Mouse (Mus musculus) gonadal fat pad, adult 2 months (tissue): ENCODE data around the gene Cplane1. TPM values are rescaled to one million over a fixed set of nuclear protein-coding genes. Genes with fewer than 3 reads are reported as not detected.
"Not testable (repeated sequence)": the region's sequence is repeated elsewhere in the genome, so short reads cannot be mapped to it uniquely, and the experiment has no call there.

Experiments
- DNase-seq: peaks from one replicate; pipeline ENCODE4 v3.0.0-alpha.2; 2012; ENCODE audit warnings: low read depth
- polyA plus RNA-seq: library from polyadenylated mRNA; depleted of rRNA; stranded (reverse); fragments of >200 nt; gene quantifications from 2 replicates; pipeline ENCODE4 v1.2.3, GENCODE M21; 2012; rRNA removed

Cplane1 gene
- polyA plus RNA-seq: 3.2 and 3.8 TPM in 2 replicates

DNA sequence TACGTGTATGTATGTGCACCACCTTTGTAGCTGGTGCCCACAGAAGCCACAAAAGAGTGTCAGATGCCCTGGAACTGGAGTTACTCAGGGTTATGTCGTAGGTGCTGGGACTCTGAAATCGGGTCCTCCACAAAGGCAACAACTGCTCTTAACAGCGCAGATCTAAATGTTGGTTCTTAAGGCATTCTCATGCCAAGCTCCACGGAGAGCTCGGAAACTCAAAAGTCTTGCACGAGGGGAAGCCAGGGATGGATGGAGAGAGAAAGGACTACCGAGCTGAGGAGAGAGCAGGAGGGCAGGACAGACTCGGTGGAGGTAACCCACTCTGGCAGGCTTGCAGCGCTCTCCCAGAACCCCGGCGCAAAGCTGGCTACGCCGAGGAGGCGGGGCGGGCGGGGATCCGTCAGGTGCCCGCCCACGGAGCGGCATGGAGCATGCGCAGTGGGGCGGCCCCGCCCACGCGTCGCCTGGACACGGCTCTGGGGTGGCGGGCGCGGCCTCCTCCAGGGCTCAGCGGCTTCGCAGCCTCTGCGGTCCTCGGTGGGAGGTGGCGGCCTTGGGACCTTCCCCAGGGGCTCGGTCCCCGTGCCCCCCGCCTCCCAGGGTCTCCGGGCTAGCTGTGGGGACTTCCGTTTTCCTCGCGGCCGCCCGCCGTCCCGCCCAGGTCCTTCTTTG is at the start of gene Cplane1:
Cplane1 (plus strand) TSS at position 516 of the 675 bp plus-strand sequence.
- DNase-seq: no peak

DNA sequence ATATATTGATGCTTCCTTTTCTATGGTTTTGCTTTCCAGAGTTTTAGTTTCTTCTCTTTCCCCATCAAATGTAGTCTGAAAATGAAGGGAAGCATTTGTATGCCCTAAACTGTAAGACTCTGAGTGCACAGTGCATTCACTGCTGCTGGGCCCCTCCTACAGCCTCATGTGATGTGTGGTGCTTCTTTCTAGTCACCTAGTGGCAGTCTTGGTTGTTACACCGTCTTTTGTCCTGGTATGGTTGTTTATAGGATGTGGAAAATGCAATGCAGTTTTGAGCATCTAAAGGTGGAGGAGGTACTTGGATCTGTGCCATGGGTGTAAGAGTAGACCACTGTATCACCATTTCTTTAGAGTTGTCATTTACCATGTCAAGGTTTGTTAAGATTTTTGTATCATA is 39.6 kb upstream of the Cplane1 start:
- DNase-seq: no peak

GRCm38 (mm10) chr15:8131268-8131667 is 37.6 kb upstream of the Cplane1 start:
- DNase-seq: no peak

- DNase-seq: no peak
Measured at GRCm38 (mm10) chr15:8131761-8132160, 37.1 kb upstream of the Cplane1 start.

- no peak for DNase-seq
Measured at GRCm38 (mm10) chr15:8135606-8136005, 33.3 kb upstream of the Cplane1 start.

DNA sequence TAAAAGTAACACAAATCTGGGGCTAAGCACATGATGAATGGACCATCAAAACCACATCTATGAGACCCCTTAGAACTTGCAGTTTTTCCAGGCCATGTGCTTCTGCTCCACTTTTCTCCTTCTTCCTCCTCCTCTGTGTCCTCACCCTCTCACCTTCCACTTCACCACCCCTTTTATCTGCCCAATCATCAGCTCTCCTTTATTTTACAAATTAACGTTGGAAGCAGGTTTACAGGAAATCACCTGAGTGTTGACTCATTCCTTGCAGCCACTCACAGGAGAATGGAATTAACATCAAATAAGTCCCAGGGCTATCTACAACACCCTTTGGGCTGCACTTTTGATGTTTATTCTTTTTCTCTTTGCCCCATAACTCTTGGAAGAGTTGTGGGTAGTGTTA is 7.1 kb upstream of the Cplane1 start:
- DNase-seq: no peak

DNA sequence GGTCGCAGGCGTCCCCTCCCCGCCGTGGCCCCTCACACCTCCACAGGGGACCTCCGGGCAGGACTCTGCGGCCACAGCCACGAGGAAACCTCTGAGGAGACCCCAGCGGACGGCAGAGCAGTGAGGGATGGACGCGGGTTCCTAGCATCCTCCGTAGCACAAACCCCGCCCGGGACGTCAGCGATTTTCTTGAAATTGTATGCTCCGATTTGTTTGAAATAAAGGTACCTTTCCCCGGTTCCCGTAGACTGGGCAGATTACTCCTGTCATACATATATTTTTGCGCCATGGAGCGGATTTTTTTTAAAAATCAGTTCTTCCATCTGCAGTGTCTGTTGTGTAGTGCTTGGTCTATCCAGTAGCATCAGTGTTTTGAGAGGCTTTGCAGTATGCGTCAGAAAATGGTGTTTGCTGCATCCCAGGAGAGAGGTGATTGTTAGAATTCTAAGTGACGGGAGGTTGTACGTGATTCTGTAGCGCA is 400 bp downstream of the Cplane1 start:
- DNase-seq: no peak

- DNase-seq: no peak
Measured at GRCm38 (mm10) chr15:8189563-8189962, 20.7 kb downstream of the Cplane1 start.

DNA sequence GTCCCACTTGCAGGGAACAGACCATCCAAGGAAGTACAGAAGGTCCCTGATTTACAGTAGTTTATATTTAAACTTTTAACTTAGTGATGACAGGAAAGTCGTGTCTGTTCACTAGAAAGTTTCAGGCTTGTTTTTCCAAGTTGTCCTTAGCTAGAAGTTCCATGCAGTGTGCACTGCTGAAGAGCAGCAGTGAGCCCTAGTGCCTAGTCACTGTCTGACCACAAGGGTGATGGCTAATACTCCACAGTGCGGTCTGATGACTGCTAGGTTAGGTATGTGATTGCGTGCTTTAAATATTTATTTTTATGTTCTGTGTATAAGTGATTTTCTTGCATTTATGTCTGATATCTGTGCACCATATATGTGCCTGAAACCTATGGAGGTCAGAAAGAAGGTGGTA is 21.5 kb downstream of the Cplane1 start:
- no peak for DNase-seq

DNA sequence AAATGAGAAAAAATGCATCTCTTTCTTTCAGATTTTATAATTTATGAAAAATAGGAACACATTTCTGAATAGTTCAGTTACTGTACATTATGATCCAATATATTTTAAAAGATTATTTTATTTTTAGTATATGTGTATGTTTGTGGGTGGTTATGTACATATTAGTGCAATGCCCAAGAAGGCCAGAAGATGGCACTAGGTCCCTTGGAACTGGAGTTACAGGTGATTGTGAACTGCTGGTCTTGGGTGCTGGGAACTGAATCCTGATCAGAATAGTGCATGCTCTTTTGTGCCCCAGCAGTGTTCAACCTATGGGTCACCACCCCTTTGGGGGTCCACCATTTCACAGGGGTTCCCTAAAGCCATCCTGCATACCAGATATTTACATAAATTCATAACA is 31.4 kb downstream of the Cplane1 start:
- no peak for DNase-seq

- no peak for DNase-seq
Measured at GRCm38 (mm10) chr15:8208362-8208761, 39.5 kb downstream of the Cplane1 start.

DNA sequence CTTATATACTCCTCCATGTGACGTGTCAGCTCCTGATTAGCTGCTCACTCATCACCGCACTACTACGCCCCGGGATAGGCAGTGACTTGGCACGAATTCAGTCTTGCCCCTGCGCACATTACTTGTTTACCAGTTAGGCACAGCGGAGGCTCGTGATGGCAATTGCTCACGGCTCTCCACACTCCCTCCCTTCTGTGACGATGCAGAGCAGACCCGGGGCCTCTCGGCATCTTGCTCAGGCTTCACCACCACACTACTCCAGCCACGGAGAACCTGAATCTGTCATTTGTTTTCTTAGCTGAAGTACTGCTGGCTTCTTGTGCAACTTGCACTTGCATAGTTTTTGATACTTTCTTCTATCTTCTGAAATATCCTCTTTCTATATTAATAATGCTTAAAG is 45.9 kb downstream of the Cplane1 start:
- no peak for DNase-seq

DNA sequence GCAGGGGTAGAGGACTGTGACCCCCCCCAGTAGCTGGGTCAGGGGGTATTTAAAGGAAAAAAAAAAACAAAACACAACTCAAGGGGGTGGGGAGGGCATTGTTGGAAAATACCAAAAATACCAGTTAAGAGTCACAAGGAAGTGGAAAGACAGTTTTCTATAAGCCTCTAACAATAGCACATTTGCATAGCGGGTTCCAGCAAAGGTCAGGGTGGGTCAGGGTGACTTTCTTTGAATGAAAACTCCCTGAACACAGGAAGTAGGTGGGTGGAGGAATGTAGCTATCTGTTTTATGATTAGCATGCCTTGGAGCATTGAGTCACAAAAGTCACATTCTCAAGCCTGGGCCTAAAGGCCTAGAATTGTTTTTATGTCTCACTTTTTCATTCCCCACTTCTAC is 65.3 kb downstream of the Cplane1 start:
- not testable (repeated sequence) for DNase-seq

DNA sequence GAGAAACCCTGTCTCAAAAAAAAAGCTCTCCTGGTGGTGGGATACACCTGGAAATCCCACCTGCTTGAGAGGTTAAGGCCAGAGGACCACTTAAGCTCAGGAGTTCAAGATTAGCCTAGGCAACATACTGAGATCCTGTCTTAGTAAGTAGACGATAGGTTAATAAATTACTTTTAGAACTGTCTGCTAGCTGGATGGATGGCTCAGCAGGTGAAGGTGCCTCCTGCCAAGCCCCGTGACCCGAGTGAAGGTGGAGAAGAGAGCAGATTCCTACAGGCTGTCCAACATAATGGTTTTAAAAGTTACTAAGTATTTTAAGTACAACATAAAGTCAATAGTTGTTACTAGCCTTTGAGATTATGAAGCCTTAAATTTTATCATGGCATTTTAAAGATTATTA is 97.0 kb downstream of the Cplane1 start:
- DNase-seq: no peak

GRCm38 (mm10) chr15:8267211-8267610 is 98.3 kb downstream of the Cplane1 start:
- no peak for DNase-seq

- DNase-seq: no peak
Measured at GRCm38 (mm10) chr15:8268231-8268630, 99.3 kb downstream of the Cplane1 start.

DNA sequence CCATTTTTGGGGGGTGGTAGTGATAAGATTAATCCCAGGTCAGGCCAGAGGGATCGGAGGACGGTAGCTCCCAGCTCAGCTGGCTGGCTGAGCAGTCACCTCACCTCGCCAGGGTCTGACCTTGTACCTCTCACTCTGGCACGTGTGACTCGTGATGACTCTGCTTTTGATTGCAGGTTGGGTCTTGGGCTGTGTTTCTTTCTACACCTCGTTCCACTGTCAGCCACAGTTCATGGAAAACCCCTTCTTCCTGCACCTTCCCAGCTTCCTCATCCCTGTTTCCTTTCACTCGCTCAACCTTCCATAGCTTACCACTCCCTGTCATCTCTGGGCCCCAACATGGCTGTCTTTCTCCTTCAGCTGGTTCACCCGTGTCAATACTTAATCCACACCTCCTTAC is 103.0 kb downstream of the Cplane1 start:
- DNase-seq: no peak

DNA sequence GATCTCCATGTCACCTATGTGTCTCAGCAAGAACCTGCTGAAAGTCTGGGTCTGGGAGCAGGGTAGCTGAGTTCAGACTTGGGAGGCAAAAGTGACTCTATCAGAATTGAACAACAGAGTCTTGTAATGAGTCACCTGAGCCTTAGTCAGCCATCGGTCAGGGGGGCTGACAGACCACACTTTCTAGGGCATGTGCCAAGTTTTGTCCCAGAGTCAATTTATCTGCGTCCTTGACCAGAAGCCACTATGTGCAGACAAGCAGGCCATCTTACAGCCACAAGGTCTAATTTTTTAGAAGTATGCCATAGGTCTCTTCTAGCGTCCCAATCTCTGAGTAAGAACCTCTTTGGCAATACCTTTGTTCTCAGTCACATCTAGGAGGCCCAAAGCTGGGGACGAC is 109.0 kb downstream of the Cplane1 start:
- not testable (repeated sequence) for DNase-seq

DNA sequence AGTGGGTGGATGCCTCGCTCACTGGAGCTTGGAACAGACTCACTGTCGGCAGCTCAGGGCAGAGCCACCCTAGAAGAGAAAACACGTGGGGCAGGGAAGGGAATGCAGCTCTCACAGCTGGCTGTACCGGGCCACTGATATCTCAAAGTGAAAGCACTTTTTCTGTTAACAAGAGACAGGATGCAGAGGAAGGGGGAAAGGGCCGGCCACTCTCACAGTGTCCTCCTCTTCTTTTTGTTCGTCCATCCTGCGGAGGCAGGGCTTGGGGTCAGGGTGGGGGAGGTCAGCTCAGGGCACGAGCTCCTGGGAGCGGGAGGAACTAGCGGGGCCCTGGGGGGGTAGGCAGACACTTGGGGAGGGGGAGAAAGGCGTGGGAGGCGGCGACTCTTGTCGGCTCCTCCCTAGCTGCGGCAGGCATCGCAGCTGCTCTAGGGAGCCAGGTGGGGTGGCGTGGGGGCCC is 110.4 kb downstream of the Cplane1 start:
- DNase-seq: no peak

DNA sequence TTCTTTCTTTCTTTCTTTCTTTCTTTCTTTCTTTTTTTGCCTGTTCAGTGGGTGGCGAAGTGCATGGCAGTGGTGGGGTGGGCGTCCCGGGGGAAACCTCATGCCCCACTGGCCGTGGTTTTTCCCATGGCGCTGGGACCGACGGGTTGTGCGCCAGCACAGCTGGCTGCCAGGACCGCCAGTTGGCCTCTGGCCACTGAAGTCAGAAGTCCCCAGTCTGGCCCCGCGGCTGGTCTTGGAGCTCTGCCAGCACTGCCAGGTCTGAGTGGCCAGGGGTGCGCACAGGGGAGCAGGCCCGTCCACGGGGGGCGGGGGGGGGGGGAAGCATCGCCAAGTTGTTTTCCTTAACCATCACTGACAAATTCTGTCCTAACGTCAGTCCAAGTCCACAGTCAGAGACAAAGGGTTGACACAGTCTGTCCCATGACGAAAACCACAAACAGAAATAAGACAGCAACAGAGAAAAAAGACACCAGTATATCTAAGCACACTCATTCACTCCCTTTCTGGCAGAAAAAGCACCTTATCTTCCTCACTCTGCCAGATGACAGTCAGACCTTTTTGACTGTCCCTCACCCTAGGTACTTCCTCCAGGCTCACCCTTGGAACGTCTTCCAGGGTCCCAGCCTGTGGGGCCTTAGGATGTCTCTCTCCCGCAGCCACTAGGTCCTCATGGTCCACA is 111.2 kb downstream of the Cplane1 start:
- no peak for DNase-seq

GRCm38 (mm10) chr15:8281701-8282100 is 112.8 kb downstream of the Cplane1 start:
- DNase-seq: no peak

DNA sequence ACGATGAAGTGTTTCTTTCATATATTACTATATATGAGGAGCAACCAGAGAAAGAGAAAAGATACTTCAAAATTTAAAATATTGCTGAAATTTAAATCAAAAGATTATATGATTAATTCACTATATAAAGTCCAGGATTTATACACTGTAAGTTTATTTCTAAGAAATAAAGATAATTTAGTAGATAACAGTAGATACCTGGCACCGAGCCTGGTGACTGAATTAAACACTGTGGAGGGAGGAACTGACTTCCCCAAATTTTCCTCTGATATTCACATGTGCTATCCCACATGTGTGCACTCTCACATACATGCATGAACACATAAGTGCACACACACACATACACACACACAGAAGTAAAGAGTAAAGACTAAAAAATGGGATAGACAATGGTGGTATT is 113.2 kb downstream of the Cplane1 start:
- no peak for DNase-seq

GRCm38 (mm10) chr15:8291251-8291650 is 122.3 kb downstream of the Cplane1 start:
- no peak for DNase-seq
